Mouse (Mus musculus) lung, adult 2 months (tissue): ENCODE measurements at regions not wholly inside any gene's neighbourhood (a gene's known extent, or its start where the extent isn't known, plus 50 kb on each side); places are given as distances from the start of the nearest gene placed in this dataset.

ENCODE experiments used
- CTCF ChIP-seq: fragments of 200-500 bp; IDR thresholded peaks from 2 replicates; pipeline ENCODE4 v1.5.1; 2011; ENCODE audit warnings: mild to moderate bottlenecking, low read length, control low read depth; ENCODE audit not compliant: insufficient read depth
- POLR2A ChIP-seq: fragments of 200-500 bp; IDR thresholded peaks from 2 replicates; pipeline ENCODE4 v1.6.1; 2011; ENCODE audit warnings: low read depth, mild to moderate bottlenecking, control low read depth, low read length, borderline replicate concordance; ENCODE audit errors: extremely low read depth

DNA sequence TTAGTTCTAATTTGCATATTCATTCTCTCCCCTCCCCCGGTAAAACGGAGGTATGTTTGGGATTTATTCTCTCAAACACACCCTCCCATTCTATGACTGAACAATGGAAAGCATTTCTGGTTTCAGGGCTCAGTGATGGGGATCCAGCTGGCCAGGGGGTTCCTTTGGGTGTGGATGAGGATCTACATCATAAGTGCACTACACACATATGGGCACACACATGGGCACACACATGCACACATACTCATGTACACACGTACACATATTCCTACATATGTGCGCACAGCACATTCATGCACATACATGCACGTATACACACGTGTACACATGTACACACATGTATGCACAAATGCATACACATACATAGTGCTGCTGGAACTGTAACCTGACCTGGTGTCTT, 292.4 kb downstream of the Zfp706 start:
- TF ChIP-seq POLR2A (no peak), CTCF (no peak)
